Mouse (Mus musculus) cerebellum, adult 18-20 months (tissue): ENCODE data around the gene Rhbdl1.

Experiments
- DNase-seq, 2 experiments: peaks; one replicate each; pipeline ENCODE4 v3.0.0; 2021

Gene Rhbdl1

DNA sequence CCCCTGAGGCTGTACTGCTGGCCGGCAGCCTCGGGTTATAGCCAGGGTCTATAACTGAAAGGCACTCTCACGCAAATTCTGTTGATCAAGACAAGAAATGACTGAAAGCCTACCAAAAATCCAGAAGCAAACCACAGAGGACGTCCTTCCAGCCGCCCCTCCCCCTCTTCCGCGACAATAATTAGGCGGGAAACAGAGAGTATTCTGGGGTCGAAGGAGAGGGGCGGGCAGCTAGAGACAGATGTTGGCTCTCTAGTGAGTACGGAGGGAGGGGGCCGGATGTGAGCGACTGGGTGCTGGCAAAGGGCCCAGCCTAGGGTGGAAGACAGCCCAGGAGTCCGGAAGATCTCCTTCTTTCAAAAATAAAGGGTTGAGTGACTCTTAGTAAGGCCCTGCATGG lies 44.5 kb downstream of the Rhbdl1 start, which contains the start of gene Fam173a:
Fam173a (minus strand) TSS at position 287 of the 400 bp plus-strand sequence.
- DNase-seq: peak in 1 of 2 experiments; percentile 62

DNA sequence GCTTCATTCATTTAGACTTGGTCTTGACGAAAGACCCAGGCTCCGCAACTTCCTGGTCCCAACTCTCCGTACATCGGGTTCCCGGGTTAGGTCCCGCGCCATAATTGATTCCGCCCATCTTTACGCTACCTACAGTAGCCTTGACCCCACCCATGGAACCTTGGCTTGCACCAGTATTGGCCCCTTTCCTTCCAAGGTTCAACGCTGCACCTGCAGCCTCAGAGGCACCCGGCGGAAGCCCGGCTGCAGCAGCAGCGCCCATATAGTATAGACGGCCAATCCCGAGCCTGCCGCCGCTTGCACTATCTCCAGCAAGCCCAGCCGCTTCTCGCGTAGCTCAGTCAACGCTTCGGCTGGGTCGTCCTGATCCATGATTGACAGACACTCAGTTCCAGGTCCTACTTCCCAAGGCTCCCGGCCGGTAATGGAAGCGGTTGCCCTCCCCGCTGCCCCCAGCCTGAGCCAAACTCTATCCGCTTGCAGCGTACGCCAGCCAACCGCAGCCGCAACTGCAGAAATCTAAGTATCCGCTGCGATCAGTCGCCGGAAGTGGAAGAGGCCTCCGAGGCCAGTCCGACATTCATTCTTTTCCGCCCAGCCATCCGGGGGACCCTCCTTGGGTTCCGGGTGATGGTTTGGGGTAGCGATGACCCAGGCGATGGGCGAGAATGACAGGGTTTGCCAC lies 45.1 kb downstream of the Rhbdl1 start:
- peak; percentile 79 to 90 for DNase-seq

DNA sequence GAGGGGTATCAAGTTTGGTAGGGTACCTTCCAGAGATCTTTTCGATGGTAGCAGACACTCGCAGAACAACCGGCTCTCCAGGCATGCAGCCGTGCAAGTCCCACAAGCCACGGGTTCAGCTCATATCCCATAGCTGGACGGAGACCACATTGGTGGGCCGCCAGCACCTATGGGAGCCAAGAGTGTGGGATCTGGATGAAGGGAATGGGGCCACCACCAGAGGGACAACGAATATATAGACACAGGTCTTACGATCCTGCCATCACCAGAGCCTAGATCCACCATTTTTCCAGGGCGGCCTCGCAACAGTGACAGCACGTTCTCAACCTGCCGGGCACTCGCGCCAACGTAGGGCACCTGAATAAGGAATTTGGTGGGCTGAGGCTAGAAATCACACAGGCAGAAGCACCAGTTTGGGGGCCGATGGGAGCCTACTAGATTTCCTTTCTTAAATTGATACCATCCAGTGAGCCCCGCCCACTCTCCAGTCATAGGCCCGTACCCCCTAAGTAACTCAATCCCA lies 45.7 kb downstream of the Rhbdl1 start:
- DNase-seq: peak in 1 of 2 experiments; percentile 28

DNA sequence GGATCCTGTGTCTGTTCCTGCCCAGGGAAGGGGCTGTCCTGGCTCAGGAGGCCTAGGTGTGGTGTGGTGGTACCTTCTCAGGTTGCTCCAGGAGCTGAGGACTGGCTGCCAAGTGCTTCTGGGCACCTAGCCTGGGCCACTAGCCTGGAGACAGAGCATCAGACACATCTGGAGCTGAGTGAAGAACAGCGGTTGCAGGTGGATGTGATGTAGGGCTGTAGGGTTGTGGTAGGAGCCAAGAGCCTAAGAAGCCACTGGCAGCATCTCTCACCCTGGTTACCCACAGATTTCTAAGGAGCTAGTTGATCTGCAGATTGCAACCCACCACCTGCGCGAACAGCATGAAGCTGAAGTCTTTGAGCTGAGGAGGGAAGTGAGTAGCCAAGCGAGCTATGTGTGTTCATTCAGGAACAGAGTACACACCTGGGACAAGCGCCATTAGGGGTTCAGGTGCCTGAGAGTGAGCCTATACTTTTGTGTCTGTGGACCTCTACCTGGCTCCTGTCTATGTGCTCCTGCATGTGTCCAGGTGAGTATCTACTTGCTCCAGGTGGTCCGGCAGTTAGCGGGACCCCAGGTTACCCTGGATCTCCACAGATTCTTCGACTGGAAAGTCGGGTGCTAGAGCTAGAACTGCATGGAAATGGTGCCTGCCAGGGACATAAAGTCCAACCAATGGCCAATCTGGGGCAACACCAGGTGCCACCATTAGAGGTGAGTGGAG lies 50.2 kb downstream of the Rhbdl1 start:
- peak in 1 of 2 experiments; percentile 12 for DNase-seq

DNA sequence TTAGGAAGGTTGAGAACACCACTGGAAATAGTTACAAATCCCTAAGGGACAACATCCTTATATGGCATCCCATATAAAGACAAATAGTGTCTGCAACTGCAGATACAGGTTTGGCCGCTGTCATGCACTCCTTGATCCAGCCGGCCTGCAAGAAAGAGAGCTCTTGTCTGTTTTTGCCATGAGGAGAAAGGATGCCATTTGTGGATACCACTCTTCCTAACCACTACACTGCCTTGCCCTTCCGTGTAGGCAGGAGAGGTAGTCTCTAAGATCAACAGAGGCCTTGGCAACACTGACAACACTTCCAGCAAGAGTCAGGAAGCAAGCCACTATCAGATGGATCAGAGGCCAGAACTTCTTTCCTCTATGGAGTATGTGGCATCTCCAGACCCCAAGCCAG lies 50.8 kb downstream of the Rhbdl1 start, which contains the start of gene Ccdc78:
Ccdc78 (plus strand) TSS at position 301 of the 400 bp plus-strand sequence.
- DNase-seq: peak in 1 of 2 experiments; percentile 11

DNA sequence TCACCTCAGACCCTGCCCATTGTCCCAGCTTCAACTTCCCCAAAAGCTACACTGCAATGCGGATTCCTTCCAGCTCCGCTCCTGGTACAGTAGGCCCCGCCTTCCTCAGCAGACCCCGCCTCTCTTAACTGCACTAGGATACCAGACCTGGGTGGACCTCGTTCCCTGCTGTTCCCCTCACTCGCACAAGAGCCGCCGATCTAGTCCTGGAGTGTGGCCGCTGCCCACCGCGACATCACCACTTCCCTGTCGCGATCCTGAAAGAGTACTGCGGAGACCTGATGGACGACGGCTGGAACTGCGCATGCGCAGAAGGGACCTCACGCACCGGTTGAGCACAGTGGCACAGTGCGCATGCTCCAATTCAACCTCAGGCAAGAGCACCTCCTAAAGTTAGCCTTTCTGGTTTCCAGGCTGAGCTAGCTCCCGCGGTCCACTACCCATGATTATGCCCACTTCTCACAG lies 51.8 kb downstream of the Rhbdl1 start, which contains the start of gene Haghl:
Haghl (minus strand) TSS at position 393 of the 465 bp plus-strand sequence.
- peak; percentile 96 to 99 for DNase-seq
